Mouse (Mus musculus): ENCODE data around the gene Pcdh19.

- TF ChIP-seq CTCF (IDR thresholded peaks at IDR 0.05; ENCODE audit: low read depth) (no peak), EP300 (optimal IDR thresholded peaks at IDR 0.05) (no peak)
Observed at GRCm38 (mm10) chrX:133575601-133576382, 113.0 kb downstream of the Pcdh19 start.

All from stomach, postnatal 0 days (tissue).